Mouse (Mus musculus): ENCODE results near the gene Ptprg.
"Not testable (repeated sequence)": the region's sequence is repeated elsewhere in the genome, so short reads cannot be mapped to it uniquely, and the experiment has no call there.

Ptprg gene

GRCm38 (mm10) chr14:11895486-11895885, 342.2 kb downstream of the Ptprg start:
- no peak for DNase-seq

GRCm38 (mm10) chr14:11902794-11903193, 349.5 kb downstream of the Ptprg start:
- no peak for DNase-seq

- DNase-seq = no peak
These were observed 352.9 kb downstream of the Ptprg start for GRCm38 (mm10) chr14:11906130-11906675.

GRCm38 (mm10) chr14:11912253-11912652, 358.9 kb downstream of the Ptprg start:
- no peak for DNase-seq

- DNase-seq = no peak
These were observed 363.9 kb downstream of the Ptprg start for GRCm38 (mm10) chr14:11917225-11917624.

GRCm38 (mm10) chr14:11928545-11928944, 375.2 kb downstream of the Ptprg start:
- DNase-seq = no peak

GRCm38 (mm10) chr14:11932517-11932916, 379.2 kb downstream of the Ptprg start:
- no peak for DNase-seq

GRCm38 (mm10) chr14:11934556-11934955, 381.2 kb downstream of the Ptprg start:
- DNase-seq = no peak

- DNase-seq = no peak
These were observed 381.9 kb downstream of the Ptprg start for GRCm38 (mm10) chr14:11935281-11935680.

GRCm38 (mm10) chr14:11935698-11936097, 382.4 kb downstream of the Ptprg start:
- DNase-seq = no peak

- DNase-seq = no peak
These were observed 385.6 kb downstream of the Ptprg start for GRCm38 (mm10) chr14:11938912-11939311.

- no peak for DNase-seq
These were observed 388.7 kb downstream of the Ptprg start for GRCm38 (mm10) chr14:11941989-11942514.

- no peak for DNase-seq
These were observed 397.0 kb downstream of the Ptprg start for GRCm38 (mm10) chr14:11950379-11950778.

GRCm38 (mm10) chr14:11955020-11955882, 401.9 kb downstream of the Ptprg start:
- DNase-seq = no peak

- DNase-seq = no peak
These were observed 407.2 kb downstream of the Ptprg start for GRCm38 (mm10) chr14:11960269-11961121.

- DNase-seq = no peak
These were observed 408.8 kb downstream of the Ptprg start for GRCm38 (mm10) chr14:11962101-11962500.

- DNase-seq = no peak
These were observed 409.2 kb downstream of the Ptprg start for GRCm38 (mm10) chr14:11962561-11962960.

- no peak for DNase-seq
These were observed 410.5 kb downstream of the Ptprg start for GRCm38 (mm10) chr14:11963791-11964190.

- not testable (repeated sequence) for DNase-seq
These were observed 411.0 kb downstream of the Ptprg start for GRCm38 (mm10) chr14:11964326-11964725.

GRCm38 (mm10) chr14:11965878-11966277, 412.5 kb downstream of the Ptprg start:
- no peak for DNase-seq

GRCm38 (mm10) chr14:11981764-11982163, 428.4 kb downstream of the Ptprg start:
- DNase-seq = no peak

- no peak for DNase-seq
These were observed 429.7 kb downstream of the Ptprg start for GRCm38 (mm10) chr14:11983031-11983430.

GRCm38 (mm10) chr14:11984086-11984485, 430.8 kb downstream of the Ptprg start:
- DNase-seq = no peak
